31 mouse cellular contexts compared by ENCODE assay signal in the genomic region with DNA sequence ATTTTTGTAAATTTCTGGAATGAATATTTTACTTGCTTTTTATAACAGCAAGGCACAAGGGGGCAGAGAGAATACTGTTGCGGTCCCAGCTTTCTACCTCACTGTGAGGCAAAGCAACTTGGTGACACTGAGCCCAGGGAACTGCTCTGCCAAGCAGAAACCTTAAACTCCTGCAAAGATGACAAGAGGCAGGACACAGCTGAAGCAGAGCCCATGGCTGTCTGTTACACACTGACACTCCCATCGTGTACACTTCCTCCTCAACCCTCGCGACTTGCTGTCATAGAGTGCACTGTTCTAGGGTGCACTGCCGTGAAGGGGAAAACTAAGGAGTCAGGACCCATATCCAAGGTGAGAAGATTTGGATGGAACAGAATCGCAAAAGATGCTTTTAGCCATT.
DNase-seq lines count a peak whose midpoint lies in the region; ATAC-seq lines count a peak whose summit lies in the region.
"Had no signal": no experiment of that assay in that cellular context is flagged by ENCODE, and none has a peak within 500 bp of the region (broad histone marks: within the 10 kb centered on the region; RNA-seq: fewer than 3 reads in every experiment).

No protein-coding gene starts in this region.

- peak overlapping the region; percentile 42 for H3K4me3 ChIP-seq in megakaryocyte, embryonic 14.5 days (replicated peaks)
- H3K4me3 ChIP-seq: embryonic facial prominence, embryonic 10.5 days; embryonic facial prominence, embryonic 13.5 days; erythroblast, embryonic 14.5 days; forebrain, embryonic 13.5 days; heart, embryonic 12.5 days; heart, embryonic 15.5 days had no signal

- peak; percentile 57 for DNase-seq in gastrocnemius, adult 18-20 months (ENCODE audit: low spot score)
- DNase-seq in gastrocnemius, postnatal 36 days, result no peak
- DNase-seq in heart, adult 11 months, result peak; percentile 74
- no peak for DNase-seq in heart, postnatal 25 days (ENCODE audit: low spot score)
- DNase-seq in layer of hippocampus, adult 18-20 months (ENCODE audit: low spot score in 2 of 2), result no peak
- DNase-seq: adrenal gland, postnatal 14 days; B cell, adult 2 months; cerebellum, adult 11 months; cerebellum, adult 2 months; cerebellum, adult 9-11 months; cerebellum, postnatal 25 days; embryo, embryonic 11 days; forebrain, postnatal 0 days; gastrocnemius, postnatal 10 days; heart, adult 18-20 months; heart, postnatal 10 days; heart, postnatal 4 days had no signal

- intact Hi-C loops in gastrocnemius, postnatal 36 days (cut with DNase I), result no loop called here
- intact Hi-C loops in heart, postnatal 25 days (cut with DNase I), result no loop called here

- peaks cover 4% of the 10 kb centered on the region for H3K36me3 ChIP-seq in megakaryocyte, embryonic 14.5 days (replicated peaks; ENCODE audit: low read length)
- H3K36me3 ChIP-seq: embryonic facial prominence, embryonic 10.5 days; embryonic facial prominence, embryonic 13.5 days; heart, embryonic 12.5 days; heart, embryonic 15.5 days had no signal

- no peak for ATAC-seq in megakaryocyte, adult 5-6 weeks (ENCODE audit: poor library complexity, severe bottlenecking)
- ATAC-seq: forebrain, embryonic 13.5 days; forebrain, postnatal 0 days; hindbrain, postnatal 0 days; inflammation-experienced regulatory T-cells, adult 6 months; intestine, embryonic 16.5 days; Patski had no signal

- H3K27me3 ChIP-seq in megakaryocyte, embryonic 14.5 days (replicated peaks), result no peaks in the 10 kb centered on the region
- H3K27me3 ChIP-seq: CH12.LX; embryonic facial prominence, embryonic 13.5 days; forebrain, embryonic 13.5 days; heart, embryonic 12.5 days; heart, embryonic 15.5 days; Patski had no signal

- H3K4me1 ChIP-seq in megakaryocyte, embryonic 14.5 days, result peaks cover 50% of the 10 kb centered on the region
- H3K4me1 ChIP-seq: forebrain, embryonic 13.5 days had no signal

- peaks cover 5% of the 10 kb centered on the region; the same call in 1 of the 2 replicates for H3K9me3 ChIP-seq in megakaryocyte, embryonic 14.5 days
- H3K9me3 ChIP-seq: embryonic facial prominence, embryonic 10.5 days; embryonic facial prominence, embryonic 13.5 days; forebrain, embryonic 13.5 days; G1E; heart, embryonic 12.5 days; heart, embryonic 15.5 days had no signal

Comparison
In these comparisons a context has a peak if more than half of its experiments do, and no peak if none do; other contexts are left out.
1. DNase-seq: peak in gastrocnemius, adult 18-20 months (single experiment) and heart, adult 11 months (single experiment); none in gastrocnemius, postnatal 36 days (0 of 2), heart, postnatal 25 days (single experiment) and layer of hippocampus, adult 18-20 months (0 of 2).